Mouse (Mus musculus): ENCODE measurements around the gene Gdpd5.
"Not testable (repeated sequence)": the region's sequence is repeated elsewhere in the genome, so short reads cannot be mapped to it uniquely, and the experiment has no call there.

Gdpd5 gene

DNA sequence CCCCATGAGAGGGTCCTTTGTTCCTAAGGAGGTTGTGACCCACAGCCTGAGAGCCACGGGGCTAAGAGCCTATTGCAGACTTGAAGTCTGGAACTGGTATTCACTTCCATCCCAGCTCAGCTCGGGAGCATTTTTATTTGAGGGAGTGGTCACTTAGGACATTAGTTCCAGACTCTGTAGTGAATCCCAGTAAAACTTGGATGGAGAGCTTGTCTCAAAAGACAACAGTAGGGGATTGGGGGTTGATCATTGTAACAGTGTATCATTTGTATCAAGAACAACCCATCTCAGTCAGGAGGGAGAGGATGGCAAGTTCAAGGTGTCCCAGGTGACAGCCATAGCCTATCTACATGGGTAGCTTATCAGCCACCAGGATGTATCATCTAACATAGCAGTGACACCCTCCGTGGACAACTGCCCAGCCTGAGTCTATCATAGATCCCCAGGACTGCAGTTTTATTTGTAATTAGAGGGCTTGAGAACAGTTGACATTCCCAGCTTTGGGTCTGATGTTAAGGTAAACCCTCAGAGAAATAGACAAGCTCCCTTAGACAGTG lies 95.4 kb downstream of the Gdpd5 start:
- no peak for DNase-seq (ENCODE audit: low spot score in 2 of 2)

DNA sequence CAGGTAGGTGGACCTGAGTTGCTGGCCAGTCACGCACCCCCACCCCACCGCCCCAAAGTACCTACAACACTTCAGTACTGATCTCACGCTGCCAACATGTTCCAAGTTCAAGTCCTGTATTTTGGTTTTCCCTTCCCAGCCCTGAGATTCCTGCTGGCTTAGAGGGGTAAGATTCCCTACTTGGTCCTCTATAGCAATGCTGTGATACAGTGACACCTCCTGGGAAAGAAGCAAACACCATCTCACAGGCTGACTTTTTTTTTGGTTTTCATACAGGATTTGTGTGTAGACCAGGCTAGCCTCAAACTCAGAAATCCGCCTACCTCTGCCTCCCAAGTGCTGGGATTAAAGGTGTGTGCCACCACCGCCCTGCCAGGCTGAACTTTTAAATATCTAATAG lies 96.0 kb downstream of the Gdpd5 start:
- DNase-seq (ENCODE audit: low spot score in 2 of 2) = no peak

DNA sequence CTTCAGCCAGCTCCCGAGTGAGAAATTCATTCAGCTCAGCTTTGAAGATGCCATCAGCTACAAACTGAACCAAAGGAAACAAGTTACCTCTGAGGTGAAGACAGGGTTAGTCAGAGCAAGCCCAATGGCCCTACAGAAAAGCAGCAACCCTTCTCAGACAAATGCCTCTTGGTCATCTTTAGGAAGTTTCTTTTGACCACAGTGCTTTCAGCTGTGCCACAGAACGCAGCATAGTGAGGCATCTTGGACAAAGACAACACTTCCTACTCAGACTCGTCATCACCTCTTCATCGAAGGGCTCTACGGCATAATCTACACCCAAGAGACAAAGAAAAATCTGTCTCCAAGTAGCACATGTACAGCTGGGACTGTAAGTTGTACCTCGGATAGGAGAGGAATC lies 101.4 kb downstream of the Gdpd5 start:
- DNase-seq (ENCODE audit: low spot score in 2 of 2) = peak; percentile 7 to 10

DNA sequence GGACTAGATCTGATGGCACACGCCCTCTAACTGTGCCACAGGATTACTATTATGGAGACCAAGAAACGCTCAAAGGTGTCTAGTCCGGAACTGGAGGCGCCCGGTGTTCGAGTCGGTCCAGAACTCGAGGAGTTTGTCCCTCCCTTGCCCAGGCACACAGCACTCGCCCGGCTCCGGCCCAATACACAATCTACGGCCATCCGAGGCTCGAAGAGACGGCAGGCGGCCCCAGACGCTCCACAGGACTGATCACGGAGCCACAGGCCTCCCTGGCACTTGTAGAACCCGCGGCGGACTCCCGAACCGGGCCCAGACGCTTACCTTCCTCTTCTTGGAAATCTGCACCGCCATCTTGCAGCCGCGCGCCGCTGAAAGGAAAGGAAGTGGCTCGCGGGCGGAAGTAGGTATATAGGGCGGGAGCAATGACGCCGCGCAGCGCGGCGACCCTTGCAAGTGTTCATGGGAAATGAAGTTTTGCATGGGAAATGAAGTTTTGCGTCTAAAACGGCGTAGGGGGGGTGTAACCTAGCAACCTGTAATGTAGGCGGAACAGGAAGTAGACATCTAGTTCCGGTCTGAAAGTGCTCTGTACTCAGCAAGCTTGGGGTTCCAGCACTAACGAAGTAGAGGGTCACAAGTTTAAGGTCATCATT lies 102.2 kb downstream of the Gdpd5 start, which contains the start of gene Rps3:
Rps3 (minus strand) TSS at position 468 of the 653 bp plus-strand sequence.
- DNase-seq (ENCODE audit: low spot score in 2 of 2) = peak; percentile 95 to 96

DNA sequence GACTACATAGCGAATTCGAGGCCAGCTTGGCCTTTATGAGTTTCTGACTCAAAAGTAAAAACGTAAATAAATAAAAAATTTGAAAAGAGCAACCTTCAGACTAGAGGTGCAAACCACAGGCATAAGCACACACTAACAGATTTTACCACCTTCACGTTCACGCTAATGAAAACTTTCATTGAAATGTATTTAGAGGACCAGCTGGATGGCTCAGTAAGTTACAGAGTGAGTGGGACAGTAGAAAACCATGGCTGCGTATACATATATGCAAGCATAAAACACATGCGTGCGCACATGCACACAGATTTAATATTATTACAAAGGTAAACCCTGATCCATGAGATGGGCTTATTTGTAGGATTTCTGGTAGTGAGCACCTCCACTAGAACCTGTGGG lies 102.7 kb downstream of the Gdpd5 start:
- DNase-seq (ENCODE audit: low spot score in 2 of 2) = no peak

DNA sequence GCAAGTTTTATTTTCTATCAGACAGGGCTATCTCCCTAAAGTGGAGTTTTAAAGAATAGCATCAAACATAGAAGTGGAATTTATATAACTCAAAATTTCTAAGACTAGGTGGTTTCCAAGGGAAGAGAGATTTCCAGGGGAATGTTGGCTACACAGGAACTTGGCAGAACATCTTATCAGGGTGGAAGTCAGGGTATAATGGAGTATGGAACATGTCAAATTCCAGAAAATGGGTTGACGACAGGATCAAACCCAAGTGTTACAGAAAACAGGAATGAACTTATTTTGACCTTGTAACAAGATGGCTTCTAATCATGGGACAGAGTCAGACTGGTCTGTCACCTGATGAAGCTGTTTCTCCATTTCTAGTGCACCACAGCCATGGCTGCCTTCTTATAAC lies 103.5 kb downstream of the Gdpd5 start:
- DNase-seq (ENCODE audit: low spot score in 2 of 2) = no peak

DNA sequence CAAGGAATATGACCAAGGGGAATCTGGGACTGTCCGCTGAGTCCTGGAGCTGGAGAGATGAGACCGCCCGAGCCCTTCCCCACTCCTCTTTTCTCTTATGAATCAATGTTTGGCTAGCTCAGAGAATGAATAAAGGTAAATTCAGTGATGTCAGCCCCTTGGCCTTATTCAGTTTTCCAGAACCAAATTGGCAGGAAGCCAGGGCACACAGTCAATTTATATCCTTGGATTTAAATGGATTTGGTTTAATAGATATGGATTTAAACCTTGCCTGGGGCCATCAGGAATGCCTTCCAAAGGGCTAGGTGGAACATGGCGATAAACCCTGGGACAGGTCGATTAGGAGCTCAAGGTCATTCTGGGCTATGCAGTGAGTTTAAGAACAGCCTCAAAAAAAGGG lies 108.5 kb downstream of the Gdpd5 start:
- DNase-seq (ENCODE audit: low spot score in 2 of 2) = no peak

DNA sequence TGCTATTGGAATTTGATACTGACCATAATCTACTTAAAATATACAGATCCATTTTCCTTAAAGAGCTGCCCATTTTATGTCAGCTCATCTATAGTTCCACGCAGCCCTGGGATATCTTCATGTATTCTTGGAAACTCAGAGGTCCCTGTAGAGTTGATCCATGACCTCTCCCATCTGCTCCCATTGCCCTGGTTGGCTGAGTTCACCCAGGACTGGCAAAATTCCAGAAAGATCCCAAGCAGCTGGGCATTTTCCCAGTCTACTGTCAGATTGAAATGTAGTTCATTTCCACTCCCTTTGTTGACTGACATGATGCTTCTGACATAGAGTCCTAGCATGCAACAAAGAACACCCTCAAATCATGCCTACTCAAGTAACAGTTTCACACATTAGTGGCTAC lies 117.9 kb downstream of the Gdpd5 start:
- no peak for DNase-seq (ENCODE audit: low spot score in 2 of 2)

DNA sequence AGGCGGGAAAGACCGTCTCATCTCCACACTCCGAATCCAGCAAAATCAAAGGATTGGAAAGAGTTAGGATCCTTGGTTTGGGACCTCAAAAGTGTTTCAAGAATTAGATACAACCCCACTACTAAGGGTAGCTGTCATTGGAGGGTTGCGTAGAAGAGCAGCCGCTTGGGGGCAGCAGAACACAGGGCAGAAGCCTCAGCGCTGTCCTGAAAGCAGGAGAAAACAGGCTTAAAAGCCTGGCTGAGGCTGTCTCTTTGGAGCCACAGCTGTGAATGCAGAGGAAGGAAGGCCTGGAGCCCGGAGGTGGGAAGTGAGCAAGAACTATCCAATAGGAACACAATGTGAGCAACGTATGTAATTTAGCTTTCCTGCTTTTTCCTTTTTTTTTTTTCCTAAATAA lies 119.0 kb downstream of the Gdpd5 start:
- DNase-seq (ENCODE audit: low spot score in 2 of 2) = peak; percentile 54 to 66

DNA sequence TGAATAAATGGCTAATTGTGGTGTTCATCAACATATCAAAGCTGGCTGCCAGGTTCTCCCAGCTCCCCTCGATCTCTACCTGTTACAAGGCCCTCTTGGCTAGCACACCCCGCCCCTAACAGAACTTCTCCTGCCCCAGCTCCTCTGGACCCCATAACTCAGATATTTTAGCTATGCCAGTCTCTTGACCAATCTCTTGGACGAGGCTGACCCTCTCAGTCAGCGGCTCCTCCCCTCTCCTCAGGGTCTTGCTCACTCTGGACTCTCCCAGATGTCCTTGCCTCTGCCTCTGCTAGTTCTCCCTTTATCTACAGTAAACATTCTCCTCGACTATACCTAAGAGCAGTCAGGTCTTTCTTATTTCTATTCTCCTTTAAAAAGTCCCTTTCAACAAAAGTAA lies 119.4 kb downstream of the Gdpd5 start:
- no peak for DNase-seq (ENCODE audit: low spot score in 2 of 2)

DNA sequence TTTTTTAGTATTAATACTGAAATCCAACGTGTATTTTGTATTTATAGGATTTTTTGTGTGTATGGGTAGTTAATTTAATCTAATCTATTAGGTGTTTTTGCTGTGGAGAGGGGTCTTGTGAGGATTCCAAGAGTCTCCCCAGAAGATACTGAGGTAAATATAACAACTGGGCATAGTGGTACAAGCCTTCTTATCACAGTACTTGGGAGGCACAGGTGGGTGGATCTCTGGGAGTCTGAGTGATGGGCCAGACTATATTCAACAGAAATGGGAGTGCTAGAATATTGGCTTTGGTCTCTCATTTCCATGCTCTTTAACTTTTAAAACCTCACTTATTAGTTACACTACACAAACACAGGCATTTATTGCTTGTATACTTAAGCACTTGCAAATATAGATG lies 119.9 kb downstream of the Gdpd5 start:
- no peak for DNase-seq (ENCODE audit: low spot score in 2 of 2)

DNA sequence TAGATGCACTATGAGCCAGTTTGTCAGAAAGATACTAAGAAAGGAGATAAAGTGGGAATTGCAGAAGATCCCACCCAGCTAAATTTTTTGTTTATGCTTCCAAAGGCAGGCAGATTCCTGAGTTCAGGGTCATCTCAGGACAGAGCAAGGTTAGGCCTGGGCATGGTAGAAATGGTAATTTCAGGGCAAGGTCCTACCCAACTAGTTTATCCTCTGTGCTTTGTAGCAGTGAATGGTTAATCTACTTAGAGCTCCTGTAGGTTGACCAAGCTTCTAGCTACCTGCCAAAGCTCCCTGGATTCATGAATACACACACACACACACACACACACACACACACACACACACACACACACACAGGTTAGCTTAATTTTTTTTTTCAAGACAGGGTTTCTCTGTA lies 123.3 kb downstream of the Gdpd5 start:
- no peak for DNase-seq (ENCODE audit: low spot score in 2 of 2)

DNA sequence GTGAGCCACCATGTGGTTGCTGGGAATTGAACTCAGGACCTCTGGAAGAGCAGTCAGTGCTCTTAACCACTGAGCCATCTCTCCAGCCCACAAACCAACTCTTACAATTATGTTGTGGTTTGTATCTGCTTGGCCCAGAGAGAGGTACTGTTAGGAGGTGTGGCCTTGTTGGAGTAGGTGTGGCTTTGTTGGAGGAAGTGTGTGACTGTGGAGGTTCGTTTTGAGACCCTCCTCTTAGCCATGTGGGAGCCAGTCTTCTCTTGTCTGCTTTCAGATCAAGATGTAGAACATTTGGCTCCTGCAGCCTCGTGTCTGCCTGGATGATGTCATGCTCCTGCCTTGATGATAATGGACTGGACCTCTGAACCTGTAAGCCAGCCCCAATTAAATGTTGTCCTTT lies 127.0 kb downstream of the Gdpd5 start:
- not testable (repeated sequence) for DNase-seq (ENCODE audit: low spot score in 2 of 2)

DNA sequence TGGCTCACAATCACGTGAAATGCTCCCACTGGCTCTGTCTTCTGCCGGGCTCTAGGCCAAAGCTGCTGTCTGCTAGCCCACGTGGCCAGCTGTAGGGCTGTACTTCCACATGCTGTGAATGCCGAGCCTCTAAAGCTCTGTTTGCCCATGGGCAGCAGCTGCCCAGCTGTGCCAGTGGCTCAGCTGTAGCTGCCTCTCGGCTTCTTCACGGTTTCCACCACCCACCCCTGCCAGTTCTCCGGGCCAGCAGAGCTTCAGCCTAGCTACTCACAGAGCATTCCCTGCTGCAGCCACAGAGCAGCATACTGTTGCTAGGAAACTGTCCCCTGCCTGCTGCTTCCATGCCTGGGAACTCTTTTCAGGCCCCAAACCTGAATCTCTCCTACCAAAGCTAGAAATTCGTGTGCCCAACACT lies 128.9 kb downstream of the Gdpd5 start:
- DNase-seq (ENCODE audit: low spot score in 2 of 2) = no peak

Data from natural killer cell, adult 2 months (primary cell).